Mouse (Mus musculus) MEL (cell line): ENCODE results near the gene Slc13a2. TPM values are rescaled to one million over a fixed set of nuclear protein-coding genes. Genes with fewer than 3 reads are reported as not detected.

Experiments used
- DNase-seq: peaks from one replicate; pipeline ENCODE4 v3.0.0; 2011; ENCODE audit warnings: low read depth, low spot score
- H3K27ac ChIP-seq: 2 replicates; pipeline ENCODE4 v1.5.1; 2012; ENCODE audit warnings: low read depth, mild to moderate bottlenecking, control low read depth, low read length, moderate library complexity; ENCODE audit not compliant: control insufficient read depth
- H3K27me3 ChIP-seq, 2 experiments: fragments of 150-350 bp in 1 of 2; sonication (generic) in 1 of 2; 2 replicates each; pipeline ENCODE4 v1.6.1; 2012; ENCODE audit warnings: low read length in 2 of 2, mild to moderate bottlenecking in 2 of 2, improper control_type of control experiment in 1 of 2, moderate library complexity in 1 of 2; ENCODE audit not compliant: insufficient read depth in 2 of 2, control insufficient read depth in 1 of 2
- H3K36me3 ChIP-seq, 2 experiments: 2 replicates each; pipeline ENCODE4 v1.6.1; 2012 to 2014; ENCODE audit warnings: low read length in 2 of 2, improper control_type of control experiment in 1 of 2, inconsistent platforms in 1 of 2, mild to moderate bottlenecking in 1 of 2; ENCODE audit not compliant: insufficient read depth in 2 of 2, control insufficient read depth in 1 of 2
- H3K4me1 ChIP-seq, 2 experiments: fragments of 150-350 bp in 1 of 2; sonication (generic) in 1 of 2; 2 replicates each; pipeline ENCODE4 v1.6.1; 2012; ENCODE audit warnings: low read length in 2 of 2, improper control_type of control experiment in 1 of 2, mild to moderate bottlenecking in 1 of 2; ENCODE audit not compliant: insufficient read depth in 2 of 2, control insufficient read depth in 1 of 2
- H3K4me3 ChIP-seq, 2 experiments: fragments of 150-350 bp in 1 of 2; sonication (generic) in 1 of 2; 2 replicates each; pipeline ENCODE4 v1.5.1; 2012; ENCODE audit warnings: low read depth in 2 of 2, low read length in 2 of 2, mild to moderate bottlenecking in 2 of 2, moderate library complexity in 2 of 2, control low read depth in 1 of 2, improper control_type of control experiment in 1 of 2; ENCODE audit not compliant: control insufficient read depth in 1 of 2, insufficient read depth in 1 of 2
- H3K79me2 ChIP-seq: 2 replicates; pipeline ENCODE4 v1.6.1; 2012; ENCODE audit warnings: mild to moderate bottlenecking, low read length, moderate library complexity; ENCODE audit not compliant: control insufficient read depth, poor library complexity, insufficient read depth
- H3K9ac ChIP-seq: 2 replicates; pipeline ENCODE4 v1.6.1; 2012; ENCODE audit warnings: low read depth, mild to moderate bottlenecking, control low read depth, low read length, moderate library complexity; ENCODE audit not compliant: control insufficient read depth, poor library complexity, severe bottlenecking
- H3K9me3 ChIP-seq: fragments of 150-350 bp; sonication (generic); replicated peaks from 2 replicates; pipeline ENCODE4 v1.6.1; 2012; ENCODE audit warnings: mild to moderate bottlenecking, low read length, improper control_type of control experiment, moderate library complexity; ENCODE audit not compliant: insufficient read depth
- CHD2 ChIP-seq: IDR thresholded peaks from 2 replicates; pipeline ENCODE4 v1.6.1; 2011; ENCODE audit warnings: low read length, improper control_type of control experiment
- CTCF ChIP-seq, 3 experiments: IDR thresholded peaks in 2 of 3; conservative IDR thresholded peaks in 1 of 3; 2 replicates each; pipeline ENCODE4 v1.5.1; 2011 to 2012; ENCODE audit warnings: low read length in 3 of 3, low read depth in 2 of 3, mild to moderate bottlenecking in 2 of 3, improper control_type of control experiment in 1 of 3, inconsistent platforms in 1 of 3, mixed read lengths in 1 of 3, moderate library complexity in 1 of 3; ENCODE audit not compliant: control insufficient read depth in 1 of 3, insufficient read depth in 1 of 3, poor library complexity in 1 of 3, severe bottlenecking in 1 of 3
- ELF1 ChIP-seq: IDR thresholded peaks from 2 replicates; pipeline ENCODE4 v1.6.1; 2014; ENCODE audit warnings: low read depth, mild to moderate bottlenecking, inconsistent platforms, low read length, improper control_type of control experiment, moderate library complexity
- EP300 ChIP-seq, 2 experiments: IDR thresholded peaks; 2 replicates each; pipeline ENCODE4 v1.6.1; 2011; ENCODE audit warnings: improper control_type of control experiment in 2 of 2, low read length in 2 of 2, low read depth in 1 of 2, mild to moderate bottlenecking in 1 of 2
- GABPA ChIP-seq: IDR thresholded peaks from 2 replicates; pipeline ENCODE4 v1.6.1; 2012; ENCODE audit warnings: low read depth, mild to moderate bottlenecking, inconsistent platforms, low read length, improper control_type of control experiment, moderate library complexity
- GATA1 ChIP-seq: IDR thresholded peaks from 2 replicates; pipeline ENCODE4 v1.6.1; 2011; ENCODE audit warnings: low read depth, low read length, improper control_type of control experiment
- HCFC1 ChIP-seq: IDR thresholded peaks from 2 replicates; pipeline ENCODE4 v1.6.1; 2012; ENCODE audit warnings: low read depth, mild to moderate bottlenecking, inconsistent platforms, low read length, improper control_type of control experiment, moderate library complexity
- JUND ChIP-seq: IDR thresholded peaks from 2 replicates; pipeline ENCODE4 v1.6.1; 2011; ENCODE audit warnings: low read depth, mild to moderate bottlenecking, improper control_type of control experiment, low read length
- KAT2A ChIP-seq: conservative IDR thresholded peaks from 2 replicates; pipeline ENCODE4 v1.6.1; 2012; ENCODE audit warnings: low read depth, low read length, improper control_type of control experiment, inconsistent platforms
- MAX ChIP-seq: IDR thresholded peaks from 2 replicates; pipeline ENCODE4 v1.6.1; 2011; ENCODE audit warnings: low read length, improper control_type of control experiment
- MAZ ChIP-seq: IDR thresholded peaks from 2 replicates; pipeline ENCODE4 v1.6.1; 2012; ENCODE audit warnings: low read depth, mild to moderate bottlenecking, inconsistent platforms, low read length, improper control_type of control experiment
- MEF2A ChIP-seq: IDR thresholded peaks from 2 replicates; pipeline ENCODE4 v1.6.1; 2014; ENCODE audit warnings: low read depth, mild to moderate bottlenecking, inconsistent platforms, low read length, improper control_type of control experiment; ENCODE audit not compliant: poor library complexity, insufficient replicate concordance, severe bottlenecking; ENCODE audit errors: extremely low read depth
- MYC ChIP-seq: IDR thresholded peaks from 2 replicates; pipeline ENCODE4 v1.6.1; 2011; ENCODE audit warnings: low read depth, mild to moderate bottlenecking, low read length, improper control_type of control experiment, moderate library complexity
- POLR2A ChIP-seq, 2 experiments: IDR thresholded peaks; 2 replicates each; pipeline ENCODE4 v1.6.1; 2011 to 2012; ENCODE audit warnings: low read length in 2 of 2, mild to moderate bottlenecking in 2 of 2, control low read depth in 1 of 2, improper control_type of control experiment in 1 of 2, low read depth in 1 of 2, moderate library complexity in 1 of 2; ENCODE audit not compliant: control insufficient read depth in 1 of 2, insufficient read depth in 1 of 2, poor library complexity in 1 of 2
- POLR2AphosphoS2 ChIP-seq: IDR thresholded peaks from 2 replicates; pipeline ENCODE4 v1.6.1; 2011; ENCODE audit warnings: low read length, improper control_type of control experiment
- RCOR1 ChIP-seq: IDR thresholded peaks from 2 replicates; pipeline ENCODE4 v1.6.1; 2012; ENCODE audit warnings: low read depth, mild to moderate bottlenecking, inconsistent platforms, low read length, improper control_type of control experiment
- TAL1 ChIP-seq: IDR thresholded peaks from 2 replicates; pipeline ENCODE4 v1.6.1; 2012; ENCODE audit warnings: mild to moderate bottlenecking, inconsistent platforms, low read length, moderate library complexity, mixed read lengths
- TCF12 ChIP-seq: IDR thresholded peaks from 2 replicates; pipeline ENCODE4 v1.6.1; 2014; ENCODE audit warnings: low read depth, mild to moderate bottlenecking, inconsistent platforms, low read length, improper control_type of control experiment, moderate library complexity
- USF1 ChIP-seq: IDR thresholded peaks from 2 replicates; pipeline ENCODE4 v1.6.1; 2014; ENCODE audit warnings: low read depth, mild to moderate bottlenecking, inconsistent platforms, low read length, improper control_type of control experiment, moderate library complexity
- USF2 ChIP-seq, 2 experiments: IDR thresholded peaks; 2 replicates each; pipeline ENCODE4 v1.6.1; 2011 to 2012; ENCODE audit warnings: improper control_type of control experiment in 2 of 2, low read length in 2 of 2, borderline replicate concordance in 1 of 2, inconsistent platforms in 1 of 2, low read depth in 1 of 2, mild to moderate bottlenecking in 1 of 2; ENCODE audit not compliant: insufficient read depth in 1 of 2
- ZC3H11A ChIP-seq: IDR thresholded peaks from 2 replicates; pipeline ENCODE4 v1.6.1; 2012; ENCODE audit warnings: low read depth, mild to moderate bottlenecking, inconsistent platforms, low read length, improper control_type of control experiment
- ZMIZ1 ChIP-seq: IDR thresholded peaks from 2 replicates; pipeline ENCODE4 v1.6.1; 2012; ENCODE audit warnings: low read depth, mild to moderate bottlenecking, inconsistent platforms, low read length, improper control_type of control experiment, moderate library complexity
- ZNF384 ChIP-seq: IDR thresholded peaks from 2 replicates; pipeline ENCODE4 v1.6.1; 2012; ENCODE audit warnings: low read depth, mild to moderate bottlenecking, inconsistent platforms, low read length, improper control_type of control experiment
- polyA plus RNA-seq, 2 experiments: library from polyadenylated mRNA; stranded (reverse) in 1 of 2; unstranded in 1 of 2; fragments of >175 nt in 1 of 2; fragments of >200 nt in 1 of 2; gene quantifications; 2 replicates each; pipeline versions ENCODE4 v1.2.1 to v1.2.4; 2012; ENCODE audit warnings: low replicate concordance in 2 of 2, low read depth in 1 of 2; ENCODE audit not compliant: insufficient read length in 2 of 2, insufficient read depth in 1 of 2, missing spikeins in 1 of 2
- total RNA-seq: library from RNA; depleted of rRNA; stranded (reverse); fragments of 300-350 nt; gene quantifications from 2 replicates; pipeline ENCODE4 v1.2.3, GENCODE M21; 2012

The Slc13a2 gene
- total and polyA plus RNA-seq, 3 experiments: not detected

- Histone ChIP-seq H3K9ac (no peak overlapping the region), H3K27ac (no peak overlapping the region), H3K27me3 (peaks cover 13 to 20% of the 10 kb centered on the region in 2 experiments), H3K4me3 (no peak overlapping the region), H3K9me3 (no peaks in the 10 kb centered on the region), H3K36me3 (no peaks in the 10 kb centered on the region), H3K79me2 (no peaks in the 10 kb centered on the region), H3K4me1 (no peaks in the 10 kb centered on the region)
- DNase-seq: no peak
- TF ChIP-seq CTCF (IDR thresholded peaks at IDR 0.05 in 2 of 3, conservative IDR thresholded peaks at IDR 0.05 in 1 of 3; ENCODE audit: control insufficient read depth in 1 of 3, insufficient read depth in 1 of 3, low read depth in 2 of 3, low read length in 3 of 3, poor library complexity in 1 of 3, severe bottlenecking in 1 of 3) (no peak), MEF2A (no peak), CHD2 (no peak), ELF1 (no peak), MYC (no peak), USF2 (IDR thresholded peaks at IDR 0.05; ENCODE audit: borderline replicate concordance in 1 of 2, insufficient read depth in 1 of 2, low read depth in 1 of 2, low read length in 2 of 2) (no peak), JUND (no peak), MAZ (no peak), TAL1 (no peak), KAT2A (no peak), RCOR1 (no peak), HCFC1 (no peak), ZC3H11A (no peak), GABPA (no peak)
Measured at GRCm38 (mm10) chr11:78412861-78413260, 9.2 kb downstream of the Slc13a2 start.

DNA sequence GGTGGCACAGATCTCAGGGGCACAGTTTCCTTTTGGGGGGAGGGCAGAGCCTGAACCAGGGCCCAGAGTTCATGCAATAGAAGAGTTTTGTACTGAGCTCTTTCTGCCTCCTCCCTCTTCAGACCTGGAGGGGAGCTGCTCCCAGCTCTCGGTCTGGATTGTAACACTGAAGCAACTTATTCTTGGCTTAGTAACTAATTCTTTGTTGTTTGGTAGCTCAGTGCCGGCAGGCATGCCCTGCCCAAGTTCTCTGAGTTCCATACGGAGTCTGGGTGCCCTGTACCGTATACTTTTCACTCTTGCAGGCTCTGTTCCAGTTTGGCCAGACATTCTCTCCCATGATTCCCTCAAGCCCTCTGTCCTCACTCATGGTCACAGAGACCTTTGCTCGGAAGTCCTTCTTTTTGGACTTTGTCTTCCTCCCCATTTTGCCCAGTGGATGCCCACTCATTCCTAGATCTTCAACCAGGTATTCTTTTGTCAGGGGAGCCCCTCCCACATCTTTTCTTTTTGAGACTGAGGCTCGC, 9.6 kb downstream of the Slc13a2 start:
- H3K4me3 ChIP-seq: no peak overlapping the region
- H3K36me3 ChIP-seq: no peaks in the 10 kb centered on the region
- no peaks in the 10 kb centered on the region for H3K9me3 ChIP-seq
- TF ChIP-seq POLR2AphosphoS2 (no peak), MEF2A (no peak), JUND (no peak), USF2 (IDR thresholded peaks at IDR 0.05; ENCODE audit: borderline replicate concordance in 1 of 2, insufficient read depth in 1 of 2, low read depth in 1 of 2, low read length in 2 of 2) (no peak), MAX (no peak), GABPA (no peak), ZNF384 (no peak), MYC (no peak), GATA1 (no peak), EP300 (IDR thresholded peaks at IDR 0.05; ENCODE audit: low read depth in 1 of 2, low read length in 2 of 2) (no peak), POLR2A (IDR thresholded peaks at IDR 0.05; ENCODE audit: control insufficient read depth in 1 of 2, insufficient read depth in 1 of 2, low read depth in 1 of 2, low read length in 2 of 2, poor library complexity in 1 of 2) (no peak), TCF12 (no peak), USF1 (no peak), RCOR1 (no peak), ZMIZ1 (no peak)
- H3K9ac ChIP-seq: no peak overlapping the region
- DNase-seq: no peak
- H3K4me1 ChIP-seq: no peaks in the 10 kb centered on the region
- H3K79me2 ChIP-seq: no peaks in the 10 kb centered on the region
- no peak overlapping the region for H3K27ac ChIP-seq
- H3K27me3 ChIP-seq: peaks cover 16 to 20% of the 10 kb centered on the region in 2 experiments
